Mouse (Mus musculus) E14TG2a.4 (cell line): Measurements from ENCODE around the gene Slc35c2.

Source experiments
- CTCF ChIP-seq: conservative IDR thresholded peaks from 2 replicates; pipeline ENCODE4 v1.5.1; 2014; ENCODE audit warnings: low read length
- NANOG ChIP-seq: IDR thresholded peaks from 2 replicates; pipeline ENCODE4 v1.6.1; 2014; ENCODE audit warnings: borderline replicate concordance, low read length, mixed read lengths
- POU5F1 ChIP-seq: IDR thresholded peaks from 2 replicates; pipeline ENCODE4 v1.6.1; 2014; ENCODE audit warnings: low read length, borderline replicate concordance

DNA sequence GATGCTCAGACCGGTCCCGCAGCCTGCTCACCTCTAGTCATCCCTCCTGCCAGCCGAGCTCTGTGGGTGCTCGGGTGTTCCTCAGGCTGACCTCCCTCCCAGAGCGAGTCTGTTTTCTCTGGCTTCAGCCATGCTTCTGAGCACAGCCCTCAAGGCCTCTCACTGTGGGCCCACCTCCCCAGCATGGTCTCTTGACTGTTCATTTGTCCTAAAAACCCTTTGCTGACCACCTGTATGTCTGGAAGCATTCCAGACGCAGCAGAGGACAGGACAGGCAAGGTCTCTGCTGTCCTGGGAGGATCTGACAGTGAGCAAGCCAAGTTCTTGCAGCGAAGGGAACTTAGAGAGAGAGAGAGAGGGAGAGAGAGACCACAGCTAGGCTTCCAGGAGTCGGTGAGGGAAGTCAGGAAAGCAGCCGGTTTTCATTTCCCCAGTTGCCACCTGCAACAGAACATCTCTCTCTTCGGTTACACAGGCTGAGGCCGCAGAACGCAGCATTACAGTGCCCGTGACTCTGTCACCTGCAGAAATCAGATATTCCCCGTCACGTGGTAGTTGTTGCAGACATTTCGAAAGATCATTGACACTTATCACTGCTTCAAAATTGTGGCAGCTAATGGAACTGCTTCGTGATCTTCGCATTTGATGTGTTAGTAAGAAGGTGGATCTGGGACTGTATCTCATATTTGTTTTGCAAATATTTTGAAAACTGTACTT lies 25.2 kb downstream of the Slc35c2 start:
- TF ChIP-seq CTCF (no peak), POU5F1 (no peak), NANOG (no peak)
